Mouse (Mus musculus): ENCODE data around the gene Cpt1c.

DNA sequence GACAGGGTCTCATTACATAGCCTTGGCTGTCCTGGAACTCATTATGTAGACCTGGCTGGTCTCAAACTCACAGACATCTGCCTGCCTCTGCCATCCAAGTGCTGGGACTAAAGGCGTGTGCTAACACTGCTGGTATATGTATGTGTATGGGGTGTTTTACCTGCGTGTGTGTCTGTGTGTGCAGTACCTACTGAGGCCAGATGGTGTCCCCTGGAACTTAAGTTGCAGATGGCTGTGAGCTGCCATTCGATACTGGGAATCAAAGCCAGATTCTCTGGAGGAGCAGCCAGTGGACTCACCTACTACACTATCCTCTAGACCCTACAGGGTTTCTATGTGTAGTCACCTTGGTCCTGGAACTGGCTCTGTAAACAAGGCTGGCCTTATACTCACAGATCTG, 49.2 kb downstream of the Cpt1c start:
- TF ChIP-seq CTCF (conservative IDR thresholded peaks at IDR 0.05 in 1 of 2, IDR thresholded peaks at IDR 0.05 in 1 of 2; ENCODE audit: low read depth in 2 of 2, low read length in 2 of 2) (peak; percentile 51 to 60), JUND (conservative IDR thresholded peaks at IDR 0.05; ENCODE audit: low read depth, low read length) (no peak), ZMIZ1 (IDR thresholded peaks at IDR 0.05; ENCODE audit: low read depth, low read length) (no peak), MEF2A (IDR thresholded peaks at IDR 0.05; ENCODE audit: borderline replicate concordance, low read depth, low read length) (no peak), MAZ (IDR thresholded peaks at IDR 0.05; ENCODE audit: low read depth, low read length) (no peak), HCFC1 (IDR thresholded peaks at IDR 0.05; ENCODE audit: low read depth, low read length) (no peak), CHD2 (IDR thresholded peaks at IDR 0.05; ENCODE audit: low read length) (no peak), GABPA (IDR thresholded peaks at IDR 0.05; ENCODE audit: insufficient replicate concordance, low read depth, low read length) (no peak), POLR2A (IDR thresholded peaks at IDR 0.05; ENCODE audit: low read depth, low read length) (no peak), CHD1 (IDR thresholded peaks at IDR 0.05; ENCODE audit: low read depth, low read length) (no peak), EP300 (IDR thresholded peaks at IDR 0.05; ENCODE audit: low read length) (no peak), ELF1 (IDR thresholded peaks at IDR 0.05; ENCODE audit: low read depth, low read length) (no peak), E2F4 (IDR thresholded peaks at IDR 0.05; ENCODE audit: insufficient replicate concordance, low read depth, low read length) (no peak)

Measured in CH12.LX (cell line).